8 mouse cellular contexts compared by ENCODE assay signal in genomic region chr11:105153068-105153833, GRCm38 (mm10). TPM values are rescaled to one million over a fixed set of nuclear protein-coding genes. Genes with fewer than 3 reads are reported as not detected.
A peak's percentile ranks its signal among the peaks of the same experiment; 100 is the strongest.
DNase-seq lines count a peak whose midpoint lies in the region; ATAC-seq and TF ChIP-seq lines count a peak whose summit lies in the region.

No protein-coding gene starts in this region.

- no peak overlapping the region; the same call in 1 of the 2 replicates for H3K27ac ChIP-seq in ES-E14 (ENCODE audit: insufficient read depth, low read depth, low read length, poor library complexity, severe bottlenecking)
- peak overlapping the region; percentile 59 for H3K27ac ChIP-seq in heart, embryonic 15.5 days
- no peak overlapping the region for H3K27ac ChIP-seq in stomach, embryonic 15.5 days

- in situ Hi-C loops in ES-E14 (cut with MboI; ENCODE audit: low sequenced_read_pairs in 2 of 2, unreplicated experiment in 2 of 2) = loop anchor here in 1 of 2 experiments (25.0 kb wide), 1 partner anchor 1191 kb away; the partner anchor contains the start of genes Arf2 and Nsf

- no peaks in the 10 kb centered on the region for H3K27me3 ChIP-seq in heart, embryonic 15.5 days
- 0 out of 2 replicates have a peak, but pooled peaks cover 4% of the 10 kb centered on the region for H3K27me3 ChIP-seq in stomach, embryonic 15.5 days (replicated peaks)

- peaks cover 8 to 41% of the 10 kb centered on the region in 2 experiments; a peak in 3 of 4 replicates for H3K4me1 ChIP-seq in ES-E14 (ENCODE audit: control insufficient read depth in 2 of 2, insufficient read depth in 2 of 2, low read length in 2 of 2, poor library complexity in 1 of 2)
- peaks cover 36% of the 10 kb centered on the region for H3K4me1 ChIP-seq in heart, embryonic 15.5 days (replicated peaks)
- no peaks in the 10 kb centered on the region; the same call in 1 of the 2 replicates for H3K4me1 ChIP-seq in stomach, embryonic 15.5 days

- peak; percentile 88 for ATAC-seq in heart, embryonic 15.5 days (replicated peaks; ENCODE audit: insufficient number of reproducible peaks, insufficient read depth, low FRiP score, low read depth)
- ATAC-seq in stomach, embryonic 15.5 days (ENCODE audit: insufficient read depth, low FRiP score, low read depth) = peak; percentile 87
- no peak for ATAC-seq in frontal cortex, adult (ENCODE audit: low TSS enrichment)

- no peak for DNase-seq in ES-E14 (ENCODE audit: low read depth, low spot score)
- peak; percentile 32 to 56 for DNase-seq in adrenal gland, postnatal 4 days (ENCODE audit: low spot score in 2 of 2)
- peak; percentile 80 for DNase-seq in kidney, postnatal 10 days
- DNase-seq in lung, postnatal 4 days = peak; percentile 63 to 82
- DNase-seq in thymus, postnatal 10 days (ENCODE audit: low spot score in 2 of 2) = no peak

- WGBS in heart, embryonic 15.5 days = 23% methylated on average over 12 of the region's 12 CpGs
- 27% methylated on average over 12 of the region's 12 CpGs for WGBS in stomach, embryonic 15.5 days

- peak overlapping the region; percentile 36 for H3K4me2 ChIP-seq in heart, embryonic 15.5 days
- no peak overlapping the region for H3K4me2 ChIP-seq in stomach, embryonic 15.5 days

- no peaks in the 10 kb centered on the region for H3K9me3 ChIP-seq in ES-E14 (ENCODE audit: control insufficient read depth, insufficient read depth, low read depth, low read length)
- no peaks in the 10 kb centered on the region for H3K9me3 ChIP-seq in heart, embryonic 15.5 days (replicated peaks)
- H3K9me3 ChIP-seq in stomach, embryonic 15.5 days = no peaks in the 10 kb centered on the region

- H3K4me3 ChIP-seq in ES-E14 (ENCODE audit: insufficient read depth in 1 of 2, low read depth in 1 of 2, low read length in 2 of 2, poor library complexity in 1 of 2, severe bottlenecking in 1 of 2) = no peak overlapping the region
- H3K4me3 ChIP-seq in heart, embryonic 15.5 days = no peak overlapping the region
- no peak overlapping the region for H3K4me3 ChIP-seq in stomach, embryonic 15.5 days (replicated peaks)

- peak overlapping the region; percentile 36; the same call in 1 of the 2 replicates for H3K9ac ChIP-seq in ES-E14 (ENCODE audit: insufficient read depth, low read depth, low read length, poor library complexity, severe bottlenecking)
- H3K9ac ChIP-seq in heart, embryonic 15.5 days = no peak overlapping the region; the same call in 1 of the 2 replicates
- H3K9ac ChIP-seq in stomach, embryonic 15.5 days = no peak overlapping the region

- no peaks in the 10 kb centered on the region for H3K36me3 ChIP-seq in ES-E14 (ENCODE audit: control insufficient read depth, insufficient read depth, low read length, poor library complexity, severe bottlenecking)
- H3K36me3 ChIP-seq in heart, embryonic 15.5 days = no peaks in the 10 kb centered on the region
- no peaks in the 10 kb centered on the region for H3K36me3 ChIP-seq in stomach, embryonic 15.5 days

TF ChIP-seq in ES-E14, 5 proteins besides CTCF, POLR2A, EP300 and RAD21:
- no peak for TF ChIP-seq HCFC1 (IDR thresholded peaks at IDR 0.05; ENCODE audit: borderline replicate concordance, insufficient read depth, low read length)
- no peak for TF ChIP-seq CHD2 (IDR thresholded peaks at IDR 0.05; ENCODE audit: low read depth, low read length)
- no peak for TF ChIP-seq ZNF384 (IDR thresholded peaks at IDR 0.05; ENCODE audit: low read depth, low read length)
- TF ChIP-seq MAFK (IDR thresholded peaks at IDR 0.05; ENCODE audit: insufficient read depth, low read depth, low read length) = no peak
- no peak for TF ChIP-seq ZC3H11A (IDR thresholded peaks at IDR 0.05; ENCODE audit: borderline replicate concordance, low read depth, low read length)

RNA-seq across cellular contexts. Expression of gene Gm10842, which starts 6.6 kb away (rescaled TPM):
- not detected in 2 replicates for total RNA-seq in ES-E14 (2012; rRNA removed)
- total RNA-seq in adrenal gland, postnatal 4 days (2021) = not detected
- polyA plus RNA-seq in heart, embryonic 15.5 days (2015; fragmentation: Nextera tagmentation; extraction: Ambion mirVana) = not detected in 2 replicates
- polyA plus RNA-seq in stomach, embryonic 15.5 days (2015; fragmentation: Nextera tagmentation; extraction: Ambion mirVana) = not detected in 2 replicates

RNA-seq across cellular contexts. Expression of gene Tlk2, which starts 25.4 kb away (rescaled TPM):
- 75.5 and 96.2 TPM in 2 replicates for total RNA-seq in ES-E14 (2012; rRNA removed)
- 10 to 100 TPM; 62.8 to 67.2 TPM for total RNA-seq in adrenal gland, postnatal 4 days (2021)
- polyA plus RNA-seq in heart, embryonic 15.5 days (2015; fragmentation: Nextera tagmentation; extraction: Ambion mirVana) = 10.5 and 12.4 TPM in 2 replicates
- polyA plus RNA-seq in stomach, embryonic 15.5 days (2015; fragmentation: Nextera tagmentation; extraction: Ambion mirVana) = 15.1 and 17.4 TPM in 2 replicates

RNA-seq across cellular contexts. Expression of gene Mettl2, which starts 27.0 kb away (rescaled TPM):
- total RNA-seq in ES-E14 (2012; rRNA removed) = 44.2 and 57.6 TPM in 2 replicates
- total RNA-seq in adrenal gland, postnatal 4 days (2021) = 10 to 100 TPM; 34.8 to 37.1 TPM
- polyA plus RNA-seq in heart, embryonic 15.5 days (2015; fragmentation: Nextera tagmentation; extraction: Ambion mirVana) = 21.8 and 25.6 TPM in 2 replicates
- polyA plus RNA-seq in stomach, embryonic 15.5 days (2015; fragmentation: Nextera tagmentation; extraction: Ambion mirVana) = 36.1 and 40.1 TPM in 2 replicates

Comparison
In these comparisons a context has a peak if more than half of its experiments do, and no peak if none do; other contexts are left out.
1. DNase-seq: peak in adrenal gland, postnatal 4 days (2 of 2), kidney, postnatal 10 days (single experiment) and lung, postnatal 4 days (2 of 2); none in ES-E14 (single experiment) and thymus, postnatal 10 days (0 of 2).